Mouse (Mus musculus): ENCODE measurements around the gene Rnf181. TPM values are rescaled to one million over a fixed set of nuclear protein-coding genes. Genes with fewer than 3 reads are reported as not detected.

Gene Rnf181
- polyA plus RNA-seq, 1 experiment = 192 TPM

GRCm38 (mm10) chr6:72357164-72358079, 9.3 kb downstream of the Rnf181 start:
- H3K27ac ChIP-seq (ENCODE audit: insufficient read depth, low read depth, low read length) = no peak overlapping the region
- 50% methylated on average over 5 of the region's 5 CpGs for WGBS
- TF ChIP-seq POLR2A (IDR thresholded peaks at IDR 0.05; ENCODE audit: low read depth, low read length) (no peak), CTCF (conservative IDR thresholded peaks at IDR 0.05; ENCODE audit: insufficient read depth, insufficient read length, low read depth, low read length) (no peak)
- H3K27me3 ChIP-seq (replicated peaks; ENCODE audit: control insufficient read depth, insufficient read depth, low read length) = no peaks in the 10 kb centered on the region
- H3K36me3 ChIP-seq (ENCODE audit: control insufficient read depth, insufficient read depth, low read length) = peaks cover 7% of the 10 kb centered on the region; the same call in 1 of the 2 replicates
- H3K4me1 ChIP-seq (ENCODE audit: control insufficient read depth, insufficient read depth, low read length) = peaks cover 33% of the 10 kb centered on the region; the same call in 1 of the 2 replicates
- H3K4me3 ChIP-seq (ENCODE audit: insufficient read depth, low read depth, low read length) = peak overlapping the region; percentile 8; the same call in 1 of the 2 replicates
- DNase-seq = peak; percentile 40

GRCm38 (mm10) chr6:72356001-72356532, 10.7 kb downstream of the Rnf181 start:
- H3K27ac ChIP-seq (ENCODE audit: insufficient read depth, low read depth, low read length) = peak overlapping the region; percentile 92
- 29% methylated on average over 8 of the region's 8 CpGs for WGBS
- H3K27me3 ChIP-seq (replicated peaks; ENCODE audit: control insufficient read depth, insufficient read depth, low read length) = no peaks in the 10 kb centered on the region
- peak overlapping the region; percentile 73 for H3K4me3 ChIP-seq (ENCODE audit: insufficient read depth, low read depth, low read length)
- H3K36me3 ChIP-seq (ENCODE audit: control insufficient read depth, insufficient read depth, low read length) = peaks cover 7% of the 10 kb centered on the region; the same call in 1 of the 2 replicates
- TF ChIP-seq POLR2A (IDR thresholded peaks at IDR 0.05; ENCODE audit: low read depth, low read length) (no peak), CTCF (conservative IDR thresholded peaks at IDR 0.05; ENCODE audit: insufficient read depth, insufficient read length, low read depth, low read length) (no peak)
- peaks cover 36% of the 10 kb centered on the region; the same call in 1 of the 2 replicates for H3K4me1 ChIP-seq (ENCODE audit: control insufficient read depth, insufficient read depth, low read length)
- DNase-seq = peak; percentile 72

- H3K4me1 ChIP-seq (ENCODE audit: control insufficient read depth, insufficient read depth, low read length) = peaks cover 38% of the 10 kb centered on the region; the same call in 1 of the 2 replicates
- under 1% methylated on average over 69 of the region's 71 CpGs for WGBS
- H3K27ac ChIP-seq (ENCODE audit: insufficient read depth, low read depth, low read length) = peak within 1 kb of the TSS; percentile 96
- H3K4me3 ChIP-seq (ENCODE audit: insufficient read depth, low read depth, low read length) = peak within 1 kb of the TSS; percentile 73
- peak; percentile 95 for DNase-seq
- H3K27me3 ChIP-seq (replicated peaks; ENCODE audit: control insufficient read depth, insufficient read depth, low read length) = no peaks in the 10 kb centered on the region
- peaks cover 4% of the 10 kb centered on the region; the same call in 1 of the 2 replicates for H3K36me3 ChIP-seq (ENCODE audit: control insufficient read depth, insufficient read depth, low read length)
- TF ChIP-seq CTCF (conservative IDR thresholded peaks at IDR 0.05; ENCODE audit: insufficient read depth, insufficient read length, low read depth, low read length) (peak; percentile 29; the same call in 1 of the 2 replicates), POLR2A (IDR thresholded peaks at IDR 0.05; ENCODE audit: low read depth, low read length) (no peak)
Measured at GRCm38 (mm10) chr6:72355066-72355911, 11.5 kb downstream of the Rnf181 start, which contains the start of gene Tmem150a. Gene Tmem150a, plus strand, starts transcription at chr6:72355447.

- H3K4me3 ChIP-seq (ENCODE audit: insufficient read depth, low read depth, low read length) = no peak overlapping the region
- WGBS = 47% methylated on average over 1 of the region's 1 CpGs
- TF ChIP-seq POLR2A (IDR thresholded peaks at IDR 0.05; ENCODE audit: low read depth, low read length) = no peak
- no peak for TF ChIP-seq CTCF (conservative IDR thresholded peaks at IDR 0.05; ENCODE audit: insufficient read depth, insufficient read length, low read depth, low read length)
- H3K4me1 ChIP-seq (ENCODE audit: control insufficient read depth, insufficient read depth, low read length) = peaks cover 42% of the 10 kb centered on the region
- peak overlapping the region; percentile 80; the same call in 1 of the 2 replicates for H3K27ac ChIP-seq (ENCODE audit: insufficient read depth, low read depth, low read length)
- DNase-seq = peak; percentile 57
- H3K27me3 ChIP-seq (replicated peaks; ENCODE audit: control insufficient read depth, insufficient read depth, low read length) = no peaks in the 10 kb centered on the region
- no peaks in the 10 kb centered on the region; the same call in 1 of the 2 replicates for H3K36me3 ChIP-seq (ENCODE audit: control insufficient read depth, insufficient read depth, low read length)
Measured at GRCm38 (mm10) chr6:72354025-72354424, 12.7 kb downstream of the Rnf181 start.

- H3K27ac ChIP-seq (ENCODE audit: insufficient read depth, low read depth, low read length) = peak overlapping the region; percentile 39; the same call in 1 of the 2 replicates
- no peaks in the 10 kb centered on the region; the same call in 1 of the 2 replicates for H3K36me3 ChIP-seq (ENCODE audit: control insufficient read depth, insufficient read depth, low read length)
- TF ChIP-seq CTCF (conservative IDR thresholded peaks at IDR 0.05; ENCODE audit: insufficient read depth, insufficient read length, low read depth, low read length) (no peak), POLR2A (IDR thresholded peaks at IDR 0.05; ENCODE audit: low read depth, low read length) (no peak)
- no peak overlapping the region for H3K4me3 ChIP-seq (ENCODE audit: insufficient read depth, low read depth, low read length)
- 45% methylated on average over 5 of the region's 5 CpGs for WGBS
- DNase-seq = peak; percentile 58
- peaks cover 53% of the 10 kb centered on the region for H3K4me1 ChIP-seq (ENCODE audit: control insufficient read depth, insufficient read depth, low read length)
- H3K27me3 ChIP-seq (replicated peaks; ENCODE audit: control insufficient read depth, insufficient read depth, low read length) = no peaks in the 10 kb centered on the region
Measured at GRCm38 (mm10) chr6:72352636-72353405, 13.9 kb downstream of the Rnf181 start.

GRCm38 (mm10) chr6:72350214-72350613, 16.5 kb downstream of the Rnf181 start:
- Histone ChIP-seq H3K36me3 (ENCODE audit: control insufficient read depth, insufficient read depth, low read length) (no peaks in the 10 kb centered on the region; the same call in 1 of the 2 replicates), H3K27me3 (replicated peaks; ENCODE audit: control insufficient read depth, insufficient read depth, low read length) (no peaks in the 10 kb centered on the region), H3K27ac (ENCODE audit: insufficient read depth, low read depth, low read length) (peak overlapping the region; percentile 77), H3K4me1 (ENCODE audit: control insufficient read depth, insufficient read depth, low read length) (peaks cover 45% of the 10 kb centered on the region), H3K4me3 (ENCODE audit: insufficient read depth, low read depth, low read length) (no peak overlapping the region)
- TF ChIP-seq CTCF (conservative IDR thresholded peaks at IDR 0.05; ENCODE audit: insufficient read depth, insufficient read length, low read depth, low read length) (no peak), POLR2A (IDR thresholded peaks at IDR 0.05; ENCODE audit: low read depth, low read length) (no peak)
- WGBS = 64% methylated on average over 2 of the region's 2 CpGs
- DNase-seq = peak; percentile 65

All from kidney, adult 2 months (tissue).